Mouse (Mus musculus) hindbrain, embryonic 12.5 days (tissue): ENCODE results near the gene Gbp3. TPM values are rescaled to one million over a fixed set of nuclear protein-coding genes. Genes with fewer than 3 reads are reported as not detected.

Experiments used
- ATAC-seq: fragments of 200-750 bp; cut with Nextera tagmentation; 2 replicates; pipeline ENCODE4 v1.8.0; 2017; ENCODE audit warnings: moderate TSS enrichment; ENCODE audit not compliant: low FRiP score
- H3K27ac ChIP-seq: fragments of 300-500 bp; sonication (generic); 2 replicates; pipeline ENCODE4 v1.5.1; 2016; ENCODE audit warnings: mild to moderate bottlenecking
- H3K27me3 ChIP-seq: fragments of 300-500 bp; sonication (generic); 2 replicates; pipeline ENCODE4 v1.6.1; 2016; ENCODE audit warnings: mild to moderate bottlenecking
- H3K36me3 ChIP-seq: fragments of 300-500 bp; sonication (generic); 2 replicates; pipeline ENCODE4 v1.6.1; 2016; ENCODE audit warnings: mild to moderate bottlenecking
- H3K4me1 ChIP-seq: fragments of 300-500 bp; sonication (generic); 2 replicates; pipeline ENCODE4 v1.6.1; 2016
- H3K4me2 ChIP-seq: fragments of 300-500 bp; sonication (generic); replicated peaks from 2 replicates; pipeline ENCODE4 v1.6.1; 2016; ENCODE audit warnings: mild to moderate bottlenecking
- H3K4me3 ChIP-seq: fragments of 300-500 bp; sonication (generic); 2 replicates; pipeline ENCODE4 v1.5.1; 2016; ENCODE audit warnings: mild to moderate bottlenecking
- H3K9ac ChIP-seq: fragments of 300-500 bp; sonication (generic); 2 replicates; pipeline ENCODE4 v1.6.1; 2016; ENCODE audit warnings: mild to moderate bottlenecking, moderate library complexity
- H3K9me3 ChIP-seq: fragments of 300-500 bp; sonication (generic); replicated peaks from 2 replicates; pipeline ENCODE4 v1.6.1; 2016; ENCODE audit warnings: mild to moderate bottlenecking
- WGBS: fragments of 180-500 bp; shearing (Covaris S2); methylation state at CpG from one replicate; pipeline ENCODE4 v1.1.7; 2016; 5-methylcytosine and 5-hydroxymethylcytosine counted together
- polyA plus RNA-seq: library from polyadenylated mRNA; unstranded; fragments of >200 nt; fragmentation: Nextera tagmentation; extraction: Ambion mirVana; gene quantifications from 2 replicates; pipeline ENCODE4 v1.2.1, GENCODE M21; 2016

The Gbp3 gene
- polyA plus RNA-seq, 1 experiment from 2014 or later, result 0.97 TPM

DNA sequence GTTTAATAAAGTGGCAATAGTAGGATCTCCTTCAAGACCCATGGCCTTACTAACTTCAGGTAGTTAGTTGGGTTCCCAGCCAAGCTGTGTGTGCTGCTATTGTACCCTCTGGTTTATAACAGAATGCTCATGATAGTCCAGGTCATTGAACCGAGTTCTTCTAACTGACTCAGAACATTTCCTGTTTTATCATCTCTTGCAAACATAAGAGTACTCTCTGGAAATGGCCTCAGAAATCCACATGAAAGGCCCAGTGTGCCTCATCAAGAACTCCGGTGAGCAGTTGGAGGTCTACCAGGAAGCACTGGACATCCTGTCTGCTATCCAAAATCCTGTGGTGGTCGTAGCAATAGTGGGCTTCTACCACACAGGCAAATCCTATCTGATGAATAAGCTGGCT lies 38.1 kb downstream of the Gbp3 start:
- Histone ChIP-seq H3K9me3 (no peaks in the 10 kb centered on the region), H3K4me1 (no peaks in the 10 kb centered on the region), H3K36me3 (no peaks in the 10 kb centered on the region), H3K27me3 (no peaks in the 10 kb centered on the region), H3K27ac (no peak overlapping the region), H3K4me3 (no peak overlapping the region), H3K9ac (no peak overlapping the region), H3K4me2 (no peak overlapping the region)
- 75% methylated on average over 3 of the region's 3 CpGs for WGBS
- no peak for ATAC-seq

DNA sequence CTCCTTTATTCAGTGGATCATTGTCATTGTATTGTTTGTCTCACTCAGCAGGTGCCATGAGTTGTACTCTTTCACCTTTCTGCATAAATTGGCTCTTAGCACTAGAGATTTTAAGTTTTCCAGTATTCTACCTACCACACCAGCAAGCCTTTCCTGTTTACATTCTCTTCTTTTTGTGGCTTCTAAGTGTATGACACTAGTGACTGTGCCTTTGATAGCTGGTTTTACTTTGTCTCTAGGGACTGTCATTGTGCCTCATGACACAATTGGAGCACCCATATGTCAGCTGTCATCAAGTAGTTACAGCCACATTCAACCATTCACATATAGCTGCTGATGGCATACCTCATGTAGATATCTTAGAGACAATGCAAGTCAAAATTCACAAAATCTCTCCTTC lies 41.8 kb downstream of the Gbp3 start:
- H3K9ac ChIP-seq, result no peak overlapping the region
- H3K4me1 ChIP-seq, result no peaks in the 10 kb centered on the region
- H3K27ac ChIP-seq, result no peak overlapping the region
- no peaks in the 10 kb centered on the region for H3K36me3 ChIP-seq
- no peaks in the 10 kb centered on the region for H3K9me3 ChIP-seq
- ATAC-seq, result no peak
- H3K4me3 ChIP-seq, result no peak overlapping the region
- no peaks in the 10 kb centered on the region for H3K27me3 ChIP-seq
- H3K4me2 ChIP-seq, result no peak overlapping the region

DNA sequence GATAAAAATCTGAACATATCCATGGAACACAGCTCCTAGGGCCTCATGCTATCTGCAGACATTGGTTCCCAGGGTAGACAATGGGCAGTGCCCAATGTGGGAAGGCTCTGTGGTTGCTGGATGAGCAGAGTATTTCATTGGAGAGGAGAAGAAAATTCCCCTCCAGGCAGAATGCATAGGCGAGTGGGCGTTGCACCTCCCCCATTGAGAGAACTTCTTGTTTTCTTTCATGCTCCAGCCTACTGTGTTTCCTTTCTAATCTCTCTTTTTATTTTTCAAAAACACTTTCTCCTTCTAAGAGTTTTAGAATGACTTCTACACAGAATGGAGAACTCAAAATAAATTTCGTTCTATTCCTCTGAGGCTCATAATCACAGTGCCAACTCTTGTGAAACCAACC lies 58.8 kb downstream of the Gbp3 start:
- no peak overlapping the region for H3K27ac ChIP-seq
- no peak overlapping the region for H3K9ac ChIP-seq
- no peaks in the 10 kb centered on the region for H3K4me1 ChIP-seq
- no peaks in the 10 kb centered on the region for H3K36me3 ChIP-seq
- no peak overlapping the region for H3K4me3 ChIP-seq
- no peaks in the 10 kb centered on the region for H3K9me3 ChIP-seq
- no peaks in the 10 kb centered on the region for H3K27me3 ChIP-seq
- no peak for ATAC-seq
- no peak overlapping the region for H3K4me2 ChIP-seq
- 80% methylated on average over 3 of the region's 3 CpGs for WGBS

DNA sequence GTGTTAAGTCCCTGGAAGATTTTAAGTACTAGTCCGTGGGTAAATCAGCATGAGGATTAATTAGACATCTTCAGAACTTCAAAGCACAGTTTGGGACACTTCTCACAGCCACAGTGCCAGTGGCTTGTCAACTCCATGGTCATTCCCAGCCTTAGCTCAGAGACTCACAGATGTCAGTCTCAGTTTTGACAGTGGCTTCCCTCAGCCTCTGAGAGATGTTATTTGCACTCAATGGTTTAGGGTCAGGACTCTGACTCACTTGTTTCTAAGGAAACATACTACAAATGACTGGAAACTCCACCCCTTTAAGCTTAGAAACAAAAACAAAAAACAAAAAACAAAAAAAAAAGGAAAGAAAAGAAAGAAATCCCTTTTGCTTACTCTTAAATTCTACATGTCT lies 59.8 kb downstream of the Gbp3 start:
- no peak overlapping the region for H3K4me2 ChIP-seq
- H3K36me3 ChIP-seq, result no peaks in the 10 kb centered on the region
- no peak overlapping the region for H3K4me3 ChIP-seq
- no peak overlapping the region for H3K9ac ChIP-seq
- WGBS, result 29% methylated on average over 1 of the region's 1 CpGs
- H3K27me3 ChIP-seq, result no peaks in the 10 kb centered on the region
- no peaks in the 10 kb centered on the region for H3K4me1 ChIP-seq
- no peak for ATAC-seq
- H3K9me3 ChIP-seq, result no peaks in the 10 kb centered on the region
- no peak overlapping the region for H3K27ac ChIP-seq

DNA sequence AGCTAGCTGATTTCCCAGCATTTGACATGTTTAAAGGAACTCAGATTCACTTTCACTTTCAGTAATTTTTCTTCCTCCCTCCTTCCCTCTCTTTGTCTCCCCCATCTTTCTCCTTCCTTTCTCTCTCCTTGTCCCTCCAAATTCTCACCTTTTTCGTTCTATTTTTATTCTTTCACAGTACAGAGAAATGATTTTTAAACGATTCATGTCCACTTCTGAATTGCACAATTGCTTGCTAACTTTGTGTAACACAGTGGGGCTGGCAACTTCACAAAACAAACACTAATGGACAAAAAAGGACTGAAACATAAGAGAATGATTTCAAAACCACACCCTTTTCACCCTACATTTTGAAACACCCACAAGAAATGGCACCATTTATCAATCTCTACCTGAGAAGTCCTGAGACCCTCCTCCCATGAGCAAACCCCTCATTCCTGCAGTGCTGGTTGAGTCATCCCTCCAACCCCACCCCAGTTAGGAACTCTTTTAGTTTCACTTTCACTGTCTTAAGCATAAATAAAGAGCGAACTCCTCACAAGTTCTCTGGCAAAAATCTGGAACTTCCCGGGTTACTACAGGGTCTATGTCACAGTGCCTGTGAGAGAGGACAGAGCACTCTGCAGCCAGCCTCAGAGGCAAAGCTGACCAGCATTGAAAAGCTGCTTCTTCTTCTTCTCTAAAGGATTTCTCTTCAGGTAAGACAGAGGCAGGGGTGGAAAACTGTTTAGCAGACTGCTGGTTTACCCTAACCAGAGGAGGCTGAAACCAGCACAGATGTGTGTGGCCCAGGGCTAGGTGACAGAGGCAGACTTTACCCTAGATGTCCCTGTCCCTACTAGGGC lies 60.5 kb downstream of the Gbp3 start, which contains the start of gene Gbp2:
TSS of gene Gbp2 (plus strand) at position 492 of the 845 bp plus-strand sequence.
- no peak for ATAC-seq
- Histone ChIP-seq H3K36me3 (no peaks in the 10 kb centered on the region), H3K4me2 (no peak within 1 kb of the TSS), H3K9me3 (no peaks in the 10 kb centered on the region), H3K9ac (no peak within 1 kb of the TSS), H3K4me1 (no peaks in the 10 kb centered on the region), H3K27me3 (no peaks in the 10 kb centered on the region), H3K27ac (no peak within 1 kb of the TSS), H3K4me3 (no peak within 1 kb of the TSS)
- WGBS, result 78% methylated on average over 4 of the region's 4 CpGs

DNA sequence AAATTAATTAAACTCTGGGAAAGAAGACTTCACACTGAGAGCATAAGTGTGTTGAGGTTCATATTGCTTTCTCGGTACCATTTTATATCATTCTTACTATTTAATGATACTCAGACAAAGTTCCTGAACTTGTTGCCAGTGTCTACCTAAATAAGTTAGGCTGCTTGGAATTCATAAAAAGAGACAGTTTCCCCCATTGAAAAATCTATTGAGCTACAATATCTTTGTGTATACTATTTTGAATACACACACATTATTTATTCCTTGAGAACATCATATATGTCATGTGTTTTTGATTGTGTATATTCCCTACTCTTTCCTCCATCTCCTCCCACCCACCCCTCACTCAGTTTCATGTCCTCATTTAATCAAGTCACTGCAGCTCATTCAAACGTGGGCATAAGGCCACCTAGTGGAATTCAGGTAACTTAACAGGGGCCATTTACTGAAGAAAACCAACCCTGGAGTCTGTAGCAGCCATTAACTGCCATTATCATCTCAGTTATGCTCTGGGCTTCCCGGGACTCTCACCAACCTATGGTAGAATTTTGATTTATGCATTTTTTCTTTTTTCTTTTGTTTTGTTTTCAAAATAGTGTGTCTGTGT lies 61.2 kb downstream of the Gbp3 start:
- no peak overlapping the region for H3K4me3 ChIP-seq
- no peaks in the 10 kb centered on the region for H3K27me3 ChIP-seq
- no peak for ATAC-seq
- H3K9me3 ChIP-seq, result no peaks in the 10 kb centered on the region
- 59% methylated on average over 3 of the region's 3 CpGs for WGBS
- no peaks in the 10 kb centered on the region for H3K36me3 ChIP-seq
- no peaks in the 10 kb centered on the region for H3K4me1 ChIP-seq
- no peak overlapping the region for H3K4me2 ChIP-seq
- H3K9ac ChIP-seq, result no peak overlapping the region
- H3K27ac ChIP-seq, result no peak overlapping the region

Other genes with a start within 250 kb of the Gbp3 start
- 20.2 and 21.9 TPM in 2 replicates for gene Pdlim5, start 164.3 kb upstream of the Gbp3 start, polyA plus RNA-seq
- 0.05 TPM in 1 of 2 replicates, not detected in the other for gene Gbp5, start 66.0 kb upstream of the Gbp3 start, polyA plus RNA-seq
- gene Gbp7, start 29.7 kb upstream of the Gbp3 start, polyA plus RNA-seq, result 1.5 and 2.0 TPM in 2 replicates
- not detected in 2 replicates for gene Gbp2b, start 34.8 kb downstream of the Gbp3 start, polyA plus RNA-seq
- 0.40 and 0.73 TPM in 2 replicates for gene Gbp2, start 60.6 kb downstream of the Gbp3 start, polyA plus RNA-seq
- gene Kyat3, start 141.0 kb downstream of the Gbp3 start, polyA plus RNA-seq, result 10.2 and 11.9 TPM in 2 replicates
- gene Gtf2b, start 205.0 kb downstream of the Gbp3 start, polyA plus RNA-seq, result 88.1 and 94.1 TPM in 2 replicates